Mouse (Mus musculus) megakaryocyte, embryonic 14.5 days (primary cell): ENCODE measurements around the gene Hps6. TPM values are rescaled to one million over a fixed set of nuclear protein-coding genes. Genes with fewer than 3 reads are reported as not detected.
"Not testable (repeated sequence)": the region's sequence is repeated elsewhere in the genome, so short reads cannot be mapped to it uniquely, and the experiment has no call there.

Experiments used
- H3K27me3 ChIP-seq: replicated peaks from 2 replicates; pipeline ENCODE3; 2012; ENCODE audit warnings: inconsistent platforms
- H3K36me3 ChIP-seq: replicated peaks from 2 replicates; pipeline ENCODE3; 2012; ENCODE audit warnings: low read length, inconsistent platforms, mixed read lengths
- H3K4me1 ChIP-seq: 2 replicates; pipeline ENCODE4 v1.6.1; 2012; ENCODE audit warnings: inconsistent platforms
- H3K4me3 ChIP-seq: replicated peaks from 2 replicates; pipeline ENCODE3; 2012; ENCODE audit warnings: moderate library complexity, mild to moderate bottlenecking, inconsistent platforms
- H3K9me3 ChIP-seq: 2 replicates; pipeline ENCODE4 v1.6.1; 2012; ENCODE audit warnings: inconsistent platforms
- FLI1 ChIP-seq: IDR thresholded peaks from 2 replicates; pipeline ENCODE4 v1.6.1; 2012; ENCODE audit warnings: low read length, inconsistent platforms, mixed read lengths
- GATA1 ChIP-seq: IDR thresholded peaks from 3 replicates; pipeline ENCODE4 v1.6.1; 2012; ENCODE audit warnings: mixed read lengths, low read length, inconsistent platforms, borderline replicate concordance
- polyA plus RNA-seq: library from polyadenylated mRNA; stranded (reverse); fragments of >175 nt; gene quantifications from 2 replicates; pipeline ENCODE4 v1.2.3, GENCODE M21; 2012; ENCODE audit warnings: low replicate concordance; ENCODE audit not compliant: insufficient read depth

The Hps6 gene
- polyA plus RNA-seq, result 8.7 and 9.6 TPM in 2 replicates

GRCm38 (mm10) chr19:46003371-46004226 is at the start of gene Hps6:
Gene Hps6, plus strand, starts transcription at chr19:46003508.
- Histone ChIP-seq H3K4me1 (peaks cover 49% of the 10 kb centered on the region), H3K27me3 (no peaks in the 10 kb centered on the region), H3K4me3 (peak within 1 kb of the TSS; percentile 95), H3K9me3 (no peaks in the 10 kb centered on the region), H3K36me3 (peaks cover 40% of the 10 kb centered on the region)
- TF ChIP-seq FLI1, result no peak
- TF ChIP-seq GATA1, result no peak

- Histone ChIP-seq H3K27me3 (no peaks in the 10 kb centered on the region), H3K36me3 (peaks cover 42% of the 10 kb centered on the region), H3K4me3 (no peak overlapping the region), H3K9me3 (no peaks in the 10 kb centered on the region), H3K4me1 (no peaks in the 10 kb centered on the region)
- TF ChIP-seq GATA1 (no peak), FLI1 (no peak)
These were observed 46.6 kb upstream of the Hps6 start for GRCm38 (mm10) chr19:45956736-45957135.

GRCm38 (mm10) chr19:45960770-45961169 is 42.5 kb upstream of the Hps6 start:
- Histone ChIP-seq H3K4me3 (no peak overlapping the region), H3K9me3 (no peaks in the 10 kb centered on the region), H3K36me3 (peaks cover 47% of the 10 kb centered on the region), H3K27me3 (no peaks in the 10 kb centered on the region), H3K4me1 (no peaks in the 10 kb centered on the region)
- no peak for TF ChIP-seq FLI1
- TF ChIP-seq GATA1, result no peak

- H3K36me3 ChIP-seq, result peaks cover 4% of the 10 kb centered on the region
- H3K27me3 ChIP-seq, result no peaks in the 10 kb centered on the region
- H3K4me1 ChIP-seq, result peaks cover 3% of the 10 kb centered on the region; the same call in 1 of the 2 replicates
- H3K9me3 ChIP-seq, result no peaks in the 10 kb centered on the region
- no peak overlapping the region for H3K4me3 ChIP-seq
- TF ChIP-seq FLI1 (no peak), GATA1 (no peak)
These were observed 18.9 kb upstream of the Hps6 start for GRCm38 (mm10) chr19:45984379-45984778.

GRCm38 (mm10) chr19:45988238-45988637 is 15.1 kb upstream of the Hps6 start:
- Histone ChIP-seq H3K4me1 (peaks cover 3% of the 10 kb centered on the region; the same call in 1 of the 2 replicates), H3K9me3 (no peaks in the 10 kb centered on the region), H3K36me3 (peaks cover 4% of the 10 kb centered on the region), H3K27me3 (no peaks in the 10 kb centered on the region), H3K4me3 (no peak overlapping the region)
- TF ChIP-seq FLI1 (no peak), GATA1 (no peak)

- Histone ChIP-seq H3K4me3 (no peak overlapping the region), H3K9me3 (peaks cover 8% of the 10 kb centered on the region; the same call in 1 of the 2 replicates), H3K4me1 (no peaks in the 10 kb centered on the region), H3K27me3 (no peaks in the 10 kb centered on the region), H3K36me3 (peaks cover 9% of the 10 kb centered on the region)
- TF ChIP-seq FLI1, result no peak
These were observed 12.1 kb upstream of the Hps6 start for GRCm38 (mm10) chr19:45991171-45991570.

- not testable (repeated sequence) for H3K27me3 ChIP-seq, H3K9me3 ChIP-seq, H3K4me3 ChIP-seq, H3K36me3 ChIP-seq
- peaks cover 11% of the 10 kb centered on the region for H3K4me1 ChIP-seq
These were observed 9.9 kb upstream of the Hps6 start for GRCm38 (mm10) chr19:45993441-45993840.

GRCm38 (mm10) chr19:45993981-45994737 is 9.1 kb upstream of the Hps6 start:
- peaks cover 17% of the 10 kb centered on the region for H3K4me1 ChIP-seq
- H3K9me3 ChIP-seq, result peaks cover 8% of the 10 kb centered on the region; the same call in 1 of the 2 replicates
- no peak overlapping the region for H3K4me3 ChIP-seq
- TF ChIP-seq GATA1 (no peak), FLI1 (no peak)
- H3K27me3 ChIP-seq, result no peaks in the 10 kb centered on the region
- peaks cover 5% of the 10 kb centered on the region for H3K36me3 ChIP-seq

- Histone ChIP-seq H3K27me3 (no peaks in the 10 kb centered on the region), H3K36me3 (peaks cover 5% of the 10 kb centered on the region), H3K4me1 (peaks cover 24% of the 10 kb centered on the region), H3K9me3 (peaks cover 8% of the 10 kb centered on the region; the same call in 1 of the 2 replicates), H3K4me3 (peak overlapping the region; percentile 95)
- no peak for TF ChIP-seq GATA1
- TF ChIP-seq FLI1, result no peak
These were observed 5.9 kb upstream of the Hps6 start for GRCm38 (mm10) chr19:45997365-45997764.
